Mouse (Mus musculus) R1 (cell line): Measurements from ENCODE around the gene 1110059E24Rik.

ENCODE experiments used
- DNase-seq: peaks from one replicate; pipeline ENCODE4 v3.0.0-alpha.2; 2018; ENCODE audit warnings: low read depth, low spot score

The 1110059E24Rik gene

DNA sequence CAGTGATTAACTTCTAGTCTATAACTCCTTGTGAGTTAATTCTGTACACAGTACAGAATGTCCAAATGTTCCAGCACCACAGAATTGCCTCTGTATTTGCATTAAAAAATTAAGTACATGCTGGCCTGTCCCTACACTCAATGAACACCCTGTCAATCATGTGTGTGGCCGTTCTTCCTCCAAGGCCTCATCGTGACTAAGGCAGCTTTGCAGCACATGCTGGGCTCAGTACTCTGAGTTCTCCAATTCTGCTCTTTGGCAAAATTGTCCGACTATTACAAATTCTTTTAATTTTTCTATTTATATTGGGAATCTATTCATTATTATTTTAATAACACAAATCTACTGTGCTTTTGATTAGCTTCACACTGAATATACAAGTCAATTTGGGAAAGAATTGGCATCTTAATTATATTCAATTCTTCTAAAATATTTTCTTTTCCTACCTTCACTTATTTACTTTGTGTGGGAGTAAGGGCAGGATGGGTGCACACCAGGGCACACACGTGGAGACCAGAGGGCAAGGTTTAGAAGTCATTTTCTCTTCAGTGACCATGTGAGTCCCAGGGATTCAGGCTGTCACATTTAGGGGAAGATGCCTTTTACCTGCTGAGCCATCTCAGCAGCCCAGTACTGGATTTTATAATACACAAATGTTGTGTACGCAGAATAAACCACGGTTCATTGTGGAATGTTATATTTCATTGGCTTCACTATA, 26.3 kb downstream of the 1110059E24Rik start:
- DNase-seq: no peak

GRCm38 (mm10) chr19:21624148-21624535, 28.6 kb downstream of the 1110059E24Rik start:
- DNase-seq: no peak

DNA sequence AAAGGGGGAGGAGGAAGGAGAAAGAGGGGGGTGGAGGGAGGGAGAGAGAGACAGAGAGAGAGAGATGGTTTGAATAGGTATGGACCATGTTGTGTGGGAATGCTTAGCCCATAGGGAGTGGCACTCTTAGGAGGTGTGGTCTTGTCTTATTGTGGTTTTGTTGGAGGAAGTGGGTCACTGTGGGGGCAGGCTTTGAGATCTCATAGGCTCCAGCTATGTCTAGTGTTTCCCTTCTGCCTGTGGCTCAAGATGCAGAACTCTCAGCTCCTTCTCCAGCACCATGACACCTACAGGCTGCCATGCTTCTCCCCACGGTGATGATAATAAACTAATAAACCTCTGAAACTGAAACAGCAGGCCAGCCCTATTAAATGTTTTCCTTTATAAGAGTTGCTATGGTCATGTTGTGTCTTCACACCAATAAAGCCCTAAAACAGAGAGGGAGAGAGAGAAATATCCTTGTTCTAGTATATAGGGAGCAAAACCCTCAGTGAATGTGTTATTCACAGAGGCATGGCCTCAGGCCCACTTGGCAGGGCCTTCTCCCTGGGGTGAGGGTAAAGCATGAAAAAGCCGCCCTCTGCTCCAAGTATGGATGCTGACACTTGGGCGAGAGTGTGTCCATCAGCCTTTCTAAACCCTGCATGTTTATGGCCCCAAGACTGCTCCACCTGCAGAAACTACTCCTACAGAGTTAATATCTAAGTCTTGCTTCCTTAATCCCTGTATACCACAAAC, 29.2 kb downstream of the 1110059E24Rik start:
- no peak for DNase-seq

DNA sequence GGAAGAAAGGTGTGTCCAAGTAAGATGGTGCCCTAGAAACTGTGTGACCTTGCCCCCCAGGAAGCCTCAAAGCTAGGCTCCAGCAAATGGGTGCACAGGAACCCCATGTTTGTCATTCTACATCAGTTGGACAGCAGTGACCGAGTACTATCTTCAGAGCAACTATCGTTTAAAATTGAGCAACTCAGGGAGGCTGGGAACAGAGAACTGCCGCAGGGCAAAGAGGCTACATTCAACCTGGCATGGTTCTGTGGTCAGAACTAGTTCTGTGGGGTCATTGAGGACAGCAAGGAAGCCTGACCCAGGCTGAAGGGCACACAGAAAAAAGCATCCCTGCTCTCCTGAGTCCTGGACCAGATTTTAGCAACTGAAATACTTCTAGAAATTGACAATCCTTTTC, 37.0 kb downstream of the 1110059E24Rik start:
- no peak for DNase-seq

GRCm38 (mm10) chr19:21611725-21612575, 40.8 kb downstream of the 1110059E24Rik start:
- DNase-seq: no peak

GRCm38 (mm10) chr19:21611297-21611696, 41.5 kb downstream of the 1110059E24Rik start:
- no peak for DNase-seq

DNA sequence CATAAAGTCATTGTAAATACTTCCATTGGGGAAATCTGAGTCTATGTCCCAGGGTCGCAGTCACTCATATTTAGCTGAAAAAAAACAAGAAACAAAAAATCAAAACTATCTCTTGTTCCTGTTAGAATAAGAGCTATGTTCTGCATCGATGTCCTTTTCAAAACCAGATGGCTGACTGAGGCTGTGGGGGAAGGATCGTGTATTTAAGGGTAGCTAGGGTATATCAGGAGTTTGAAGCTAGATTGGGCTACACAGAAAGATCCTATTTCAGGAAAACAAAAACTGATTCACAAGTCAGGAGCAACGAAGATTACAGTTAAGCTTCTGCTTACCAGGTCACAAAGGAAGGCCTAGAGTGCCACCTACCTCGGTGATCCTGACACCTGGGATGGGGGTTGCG, 42.5 kb downstream of the 1110059E24Rik start:
- DNase-seq: no peak

DNA sequence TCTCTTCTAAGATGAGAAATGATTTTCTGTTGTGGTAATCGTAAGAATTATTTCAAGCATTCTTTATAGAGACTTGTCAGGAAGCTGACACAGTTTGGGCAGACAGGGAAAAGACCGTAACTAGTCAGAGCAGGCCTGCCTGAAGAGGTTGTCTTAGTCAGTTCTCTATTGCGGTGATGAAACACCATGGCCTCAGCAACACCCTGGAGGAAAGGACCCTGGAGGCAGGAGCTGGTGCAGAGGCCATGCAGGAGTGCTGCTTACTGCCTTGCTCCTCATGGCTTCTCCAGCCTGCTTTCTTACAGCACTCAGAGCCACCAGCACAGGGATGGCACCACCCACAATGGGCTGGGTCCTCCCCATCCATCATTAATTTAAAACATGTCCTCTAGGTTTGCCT, 47.5 kb downstream of the 1110059E24Rik start:
- no peak for DNase-seq

DNA sequence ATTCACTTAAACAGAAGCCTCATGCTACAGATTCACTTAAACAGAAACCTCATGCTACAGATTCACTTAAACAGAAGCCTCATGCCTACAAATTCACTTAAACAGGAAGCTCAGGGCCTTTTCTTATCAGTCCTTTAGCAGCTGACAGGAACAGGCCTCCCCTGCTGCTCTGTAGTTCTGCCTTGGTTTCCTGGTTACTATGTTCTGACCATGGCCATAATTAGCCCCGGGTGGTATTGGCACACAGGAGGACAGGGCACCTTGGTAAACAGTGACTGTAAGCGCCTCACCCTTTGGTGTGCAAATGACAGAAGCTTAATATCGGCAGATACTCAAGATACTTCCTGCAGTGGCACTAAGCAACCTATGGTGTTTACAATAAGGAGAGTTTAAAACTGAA, 48.9 kb downstream of the 1110059E24Rik start:
- peak; percentile 38 for DNase-seq

DNA sequence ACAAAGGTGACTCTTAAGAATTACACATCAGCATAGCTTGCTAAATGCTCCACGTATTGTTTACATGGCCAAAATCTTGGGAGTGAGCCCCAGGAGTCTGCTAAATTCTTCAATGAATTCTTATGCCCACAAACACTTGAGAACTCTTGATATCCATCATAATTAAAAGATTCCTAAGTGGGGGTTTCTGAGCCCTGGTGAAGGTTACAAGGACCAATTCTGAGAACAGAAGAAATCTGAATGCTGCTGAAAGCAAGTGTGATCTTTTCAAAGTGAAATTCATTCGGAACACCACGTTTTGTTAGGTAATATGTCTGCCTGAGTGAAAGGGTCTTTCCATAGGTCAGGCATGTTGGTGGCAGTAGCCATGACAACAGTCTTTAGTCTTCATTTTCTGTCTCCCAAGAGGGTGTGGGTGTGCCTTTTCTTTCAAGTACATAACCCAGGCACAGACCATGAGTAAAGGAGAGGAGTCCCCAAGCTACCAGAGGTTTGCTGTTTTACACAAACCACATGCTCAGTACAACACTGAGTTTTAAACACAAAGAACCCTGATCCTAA, 51.2 kb downstream of the 1110059E24Rik start:
- peak; percentile 88 for DNase-seq

DNA sequence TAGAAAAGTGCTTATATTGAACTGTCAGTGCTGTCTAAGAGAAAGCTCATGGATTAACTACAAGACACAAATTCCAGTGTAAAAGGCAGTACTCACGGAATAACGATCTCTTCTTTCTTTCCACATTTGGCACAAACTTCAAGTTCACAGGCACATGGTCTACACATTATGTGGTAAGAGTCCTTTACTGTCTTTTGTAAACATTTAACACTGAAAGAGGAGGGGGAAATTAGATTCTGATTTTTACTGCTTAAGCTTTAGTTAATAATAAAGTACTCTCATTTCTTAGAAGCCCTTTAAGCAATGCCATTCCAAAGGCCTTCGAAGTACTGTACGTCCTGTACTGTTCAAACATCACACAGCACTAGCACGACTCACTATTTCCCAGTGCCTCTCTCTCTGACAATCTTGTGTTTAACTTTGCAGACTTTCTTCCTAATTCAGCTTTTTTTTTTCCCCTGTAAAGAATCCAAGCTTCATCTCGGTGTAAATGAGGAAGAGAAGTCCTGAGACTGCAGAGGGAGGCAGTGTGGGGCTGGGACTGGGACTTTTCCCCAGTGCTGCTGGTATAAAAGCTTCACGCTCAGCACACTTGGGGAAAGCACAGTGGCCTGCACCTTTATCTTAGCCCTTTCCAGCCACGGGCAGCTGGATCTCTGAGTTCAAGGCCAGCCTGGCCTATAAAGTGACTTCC, 54.0 kb downstream of the 1110059E24Rik start:
- DNase-seq: no peak

- no peak for DNase-seq
These were observed 58.1 kb downstream of the 1110059E24Rik start for GRCm38 (mm10) chr19:21594676-21595075.

DNA sequence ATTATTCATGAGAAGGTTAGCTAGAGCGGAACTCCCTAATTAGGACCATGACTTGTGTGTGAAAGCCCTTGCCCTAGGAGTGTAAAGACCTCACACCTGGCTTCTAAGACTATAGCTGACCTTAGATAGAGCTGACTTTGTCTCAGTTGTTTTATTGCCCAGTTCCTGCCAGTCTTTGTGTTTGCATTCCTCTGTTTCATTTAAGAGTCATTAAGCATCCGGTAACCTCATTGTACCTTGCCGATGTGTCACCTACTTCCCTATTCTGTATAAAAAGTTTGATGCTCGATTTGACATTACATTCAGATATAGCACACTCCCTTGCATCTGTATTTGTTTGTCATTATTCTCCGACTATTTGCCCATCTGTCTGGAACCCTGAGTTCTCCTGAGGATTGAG, 60.6 kb downstream of the 1110059E24Rik start:
- DNase-seq: peak; percentile 70

DNA sequence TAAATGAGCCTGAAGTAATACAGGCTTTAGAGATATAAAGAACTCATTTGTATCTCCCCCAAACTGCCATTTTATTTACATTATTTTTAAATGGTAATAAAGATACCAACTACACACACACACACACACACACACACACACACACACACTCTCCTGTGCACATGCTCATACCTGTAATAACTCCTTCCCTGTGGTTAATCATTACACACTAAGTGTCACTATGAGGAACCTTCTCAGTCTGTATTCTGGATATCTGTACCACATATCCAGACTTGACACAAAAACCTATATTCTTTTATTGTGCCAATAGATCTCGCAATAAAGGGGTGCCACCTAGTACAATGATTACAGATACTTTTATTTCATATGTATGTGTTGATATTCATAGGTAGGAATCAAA, 62.9 kb downstream of the 1110059E24Rik start:
- no peak for DNase-seq

DNA sequence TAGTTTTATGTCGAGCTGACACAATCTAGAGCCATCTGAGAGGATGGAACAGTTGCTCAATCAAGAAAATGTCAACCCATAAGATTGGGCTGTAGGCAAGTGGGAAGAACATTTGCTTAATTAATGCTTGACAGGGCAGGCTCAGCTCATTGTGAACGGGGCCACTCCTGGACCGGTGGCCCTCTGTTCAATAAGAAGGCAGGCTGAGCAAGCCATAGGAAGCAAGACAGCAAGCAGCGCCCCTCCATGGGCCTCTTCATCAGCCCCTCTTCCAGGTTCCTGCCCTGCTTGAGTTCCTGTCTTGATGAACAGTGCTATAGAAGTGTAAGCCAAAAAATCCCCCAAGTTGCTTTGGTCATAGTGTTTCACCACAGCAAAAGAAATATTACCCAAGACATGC, 65.2 kb downstream of the 1110059E24Rik start:
- DNase-seq: no peak

DNA sequence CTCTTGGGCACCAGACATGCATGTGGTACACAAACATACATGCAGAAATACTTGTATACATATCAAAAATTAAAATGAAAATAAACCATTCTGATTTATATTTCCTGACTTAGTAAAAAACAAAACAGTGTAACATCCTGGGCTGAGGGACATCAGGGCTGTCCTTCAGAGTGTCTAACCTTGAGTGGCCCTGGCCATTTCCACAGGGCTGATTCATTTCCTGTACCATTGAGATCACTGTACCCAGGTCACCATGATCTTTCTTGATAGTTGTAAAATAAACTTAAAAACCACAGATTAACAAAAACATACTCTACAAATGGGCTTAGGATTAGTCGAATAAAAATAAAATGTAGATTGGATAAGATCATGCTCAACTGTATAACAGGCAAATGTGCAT, 66.2 kb downstream of the 1110059E24Rik start:
- no peak for DNase-seq

GRCm38 (mm10) chr19:21585868-21586267, 66.9 kb downstream of the 1110059E24Rik start:
- DNase-seq: no peak

DNA sequence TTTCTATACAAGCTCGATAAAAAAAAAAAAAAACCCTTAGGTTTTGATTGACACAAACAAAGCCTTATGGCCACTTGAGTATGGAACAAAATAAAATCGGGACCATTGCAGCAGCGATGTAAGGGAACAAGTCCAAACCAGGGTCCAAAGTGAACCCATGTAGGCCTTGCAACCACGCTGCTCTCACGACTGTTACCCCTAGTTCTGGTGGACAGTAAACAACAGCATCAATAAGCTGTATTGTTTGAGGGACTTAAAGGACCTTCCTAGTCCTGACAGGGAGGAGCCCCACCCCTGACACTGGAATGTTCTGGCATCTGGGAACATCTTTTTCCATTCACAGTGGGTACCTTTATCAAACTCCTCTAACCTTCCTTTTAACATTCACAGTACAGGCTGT, 68.8 kb downstream of the 1110059E24Rik start:
- peak; percentile 58 for DNase-seq

DNA sequence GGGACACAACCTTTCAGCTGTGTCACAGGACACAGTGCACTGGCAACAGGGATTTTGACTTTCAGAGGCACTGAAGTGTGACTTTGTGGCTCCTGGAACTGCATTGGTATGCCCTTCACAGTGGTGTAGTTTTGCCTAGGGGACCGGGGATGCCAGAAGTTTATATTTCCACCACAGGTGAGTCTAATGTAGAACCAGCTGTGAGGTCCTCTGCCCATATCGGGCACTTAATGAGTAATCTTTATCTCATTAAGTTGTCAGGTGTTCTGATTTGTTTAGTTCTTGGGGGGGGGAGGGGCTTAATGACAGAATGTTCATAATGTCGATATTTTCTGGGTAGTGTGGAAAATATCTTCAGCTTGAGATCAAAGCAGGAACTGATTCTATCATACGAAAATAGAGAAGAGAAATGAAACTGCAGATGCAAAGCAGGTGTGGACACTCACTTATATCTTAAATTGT, 69.2 kb downstream of the 1110059E24Rik start:
- no peak for DNase-seq

- DNase-seq: no peak
These were observed 71.4 kb downstream of the 1110059E24Rik start for GRCm38 (mm10) chr19:21581404-21581803.

DNA sequence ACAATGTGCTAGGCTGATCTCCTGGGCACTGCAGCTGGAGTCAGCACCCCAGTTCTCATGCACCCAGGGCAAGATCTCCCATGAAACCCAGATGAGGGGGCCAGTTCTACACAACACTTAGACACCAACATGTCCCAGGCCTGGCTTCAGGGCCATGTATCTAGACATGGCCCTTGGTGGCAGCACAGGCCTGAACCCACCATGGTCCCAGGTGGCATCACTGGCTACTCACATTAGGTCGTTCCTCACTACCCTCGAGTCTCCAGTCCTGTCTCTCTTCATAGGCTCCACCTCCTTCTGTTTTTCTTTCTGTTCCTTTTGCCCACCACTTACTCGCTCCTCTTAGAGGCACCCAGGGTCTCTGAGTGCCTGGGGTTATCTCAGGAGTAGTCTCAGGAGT, 72.9 kb downstream of the 1110059E24Rik start:
- DNase-seq: no peak
